Mouse (Mus musculus) myocyte (in vitro differentiated cells): ENCODE measurements around the gene Tmem120b. TPM values are rescaled to one million over a fixed set of nuclear protein-coding genes. Genes with fewer than 3 reads are reported as not detected.

ENCODE experiments used
- H3K27me3 ChIP-seq: one replicate; pipeline ENCODE4 v1.6.1; 2011; ENCODE audit not compliant: control insufficient read depth, insufficient read depth, insufficient read length
- H3K36me3 ChIP-seq: one replicate; pipeline ENCODE4 v1.6.1; 2011; ENCODE audit not compliant: control insufficient read depth, insufficient read depth
- H3K4me2 ChIP-seq: one replicate; pipeline ENCODE4 v1.6.1; 2011; ENCODE audit warnings: low read depth, control low read depth
- H3K4me3 ChIP-seq: one replicate; pipeline ENCODE4 v1.5.1; 2011; ENCODE audit warnings: mild to moderate bottlenecking, control low read depth, moderate library complexity
- H3K79me2 ChIP-seq: one replicate; pipeline ENCODE4 v1.6.1; 2011; ENCODE audit not compliant: control insufficient read depth, insufficient read depth
- H3ac ChIP-seq: one replicate; pipeline ENCODE4 v1.6.1; 2011; ENCODE audit not compliant: control insufficient read depth, insufficient read length
- CEBPB ChIP-seq: IDR thresholded peaks from 2 replicates; pipeline ENCODE4 v1.6.1; 2011; ENCODE audit warnings: mild to moderate bottlenecking, moderate library complexity; ENCODE audit not compliant: poor library complexity, insufficient read depth, severe bottlenecking
- E2F4 ChIP-seq: IDR thresholded peaks from one replicate; pipeline ENCODE4 v1.6.1; 2011; ENCODE audit warnings: mild to moderate bottlenecking, control low read depth, moderate library complexity; ENCODE audit not compliant: insufficient read depth
- MAX ChIP-seq: IDR thresholded peaks from one replicate; pipeline ENCODE4 v1.6.1; 2011; ENCODE audit warnings: low read depth, mild to moderate bottlenecking, control low read depth
- MYOD1 ChIP-seq, 3 experiments: IDR thresholded peaks; one replicate each; pipeline ENCODE4 v1.6.1; 2011; ENCODE audit warnings: control low read depth in 2 of 3, low read depth in 2 of 3, mild to moderate bottlenecking in 2 of 3, moderate library complexity in 1 of 3; ENCODE audit not compliant: insufficient read length in 2 of 3, control insufficient read depth in 1 of 3
- MYOG ChIP-seq, 3 experiments: IDR thresholded peaks; one replicate each; pipeline ENCODE4 v1.6.1; 2011; ENCODE audit warnings: control low read depth in 2 of 3, low read depth in 2 of 3, mild to moderate bottlenecking in 2 of 3; ENCODE audit not compliant: insufficient read length in 2 of 3, control insufficient read depth in 1 of 3, insufficient read depth in 1 of 3
- POLR2A ChIP-seq: IDR thresholded peaks from one replicate; pipeline ENCODE4 v1.6.1; 2011; ENCODE audit warnings: low read depth, mild to moderate bottlenecking, control low read depth, moderate library complexity; ENCODE audit not compliant: insufficient read length
- POLR2AphosphoS2 ChIP-seq: IDR thresholded peaks from one replicate; pipeline ENCODE4 v1.6.1; 2011; ENCODE audit warnings: low read depth, control low read depth; ENCODE audit not compliant: insufficient read length
- REST ChIP-seq: IDR thresholded peaks from one replicate; pipeline ENCODE4 v1.6.1; 2011; ENCODE audit warnings: mild to moderate bottlenecking, control low read depth, moderate library complexity; ENCODE audit not compliant: insufficient read depth, insufficient read length
- SRF ChIP-seq: IDR thresholded peaks from one replicate; pipeline ENCODE4 v1.6.1; 2011; ENCODE audit warnings: low read depth; ENCODE audit not compliant: control insufficient read depth, insufficient read length
- TCF12 ChIP-seq: IDR thresholded peaks from one replicate; pipeline ENCODE4 v1.6.1; 2011; ENCODE audit warnings: mild to moderate bottlenecking, control low read depth; ENCODE audit not compliant: poor library complexity, insufficient read depth, severe bottlenecking
- TCF3 ChIP-seq: IDR thresholded peaks from one replicate; pipeline ENCODE4 v1.6.1; 2011; ENCODE audit warnings: low read depth, control low read depth; ENCODE audit not compliant: insufficient read length
- USF1 ChIP-seq: IDR thresholded peaks from one replicate; pipeline ENCODE4 v1.6.1; 2011; ENCODE audit warnings: low read depth, mild to moderate bottlenecking, control low read depth, moderate library complexity
- polyA plus RNA-seq: library from polyadenylated mRNA; unstranded; fragments of >200 nt; fragmentation: generic; extraction: Trizol; gene quantifications from one replicate; pipeline ENCODE4 v1.2.1, GENCODE M21; 2012; ENCODE audit warnings: missing spikeins

The Tmem120b gene
- polyA plus RNA-seq, 1 experiment: 41.3 TPM

DNA sequence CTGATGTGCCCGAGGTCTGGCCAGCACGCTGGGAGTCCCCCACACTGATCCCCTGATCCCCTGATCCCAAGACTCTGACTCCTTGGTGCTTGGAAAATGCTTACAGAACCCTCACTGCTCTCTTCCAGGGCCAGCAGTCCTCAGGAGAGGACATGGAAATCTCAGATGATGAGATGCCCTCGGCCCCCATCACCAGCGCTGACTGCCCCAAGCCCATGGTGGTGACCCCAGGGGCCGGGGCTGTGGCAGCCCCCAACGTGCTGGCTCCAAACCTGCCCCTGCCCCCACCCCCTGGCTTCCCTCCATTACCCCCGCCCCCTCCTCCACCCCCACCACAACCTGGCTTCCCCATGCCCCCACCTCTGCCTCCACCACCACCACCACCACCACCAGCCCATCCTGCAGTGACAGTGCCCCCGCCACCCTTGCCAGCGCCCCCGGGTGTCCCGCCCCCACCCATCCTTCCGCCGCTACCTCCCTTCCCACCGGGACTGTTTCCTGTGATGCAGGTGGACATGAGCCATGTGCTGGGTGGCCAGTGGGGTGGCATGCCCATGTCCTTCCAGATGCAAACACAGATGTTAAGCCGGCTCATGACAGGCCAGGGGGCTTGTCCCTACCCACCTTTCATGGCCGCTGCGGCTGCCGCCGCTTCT is 83.6 kb downstream of the Tmem120b start:
- no peak overlapping the region for H3K4me2 ChIP-seq
- H3ac ChIP-seq: no peak overlapping the region
- H3K79me2 ChIP-seq: peaks cover 19% of the 10 kb centered on the region
- no peak for TF ChIP-seq POLR2A
- TF ChIP-seq E2F4: no peak
- TF ChIP-seq MYOG (IDR thresholded peaks at IDR 0.05; ENCODE audit: control insufficient read depth in 1 of 3, insufficient read depth in 1 of 3, insufficient read length in 2 of 3, low read depth in 2 of 3): no peak
- no peak for TF ChIP-seq TCF12
- TF ChIP-seq MYOD1 (IDR thresholded peaks at IDR 0.05; ENCODE audit: control insufficient read depth in 1 of 3, insufficient read length in 2 of 3, low read depth in 2 of 3): no peak
- TF ChIP-seq CEBPB: no peak
- no peak for TF ChIP-seq TCF3
- TF ChIP-seq SRF: no peak
- TF ChIP-seq MAX: no peak
- TF ChIP-seq POLR2AphosphoS2: no peak
- TF ChIP-seq USF1: no peak
- TF ChIP-seq REST: no peak
- no peak overlapping the region for H3K4me3 ChIP-seq
- H3K36me3 ChIP-seq: peaks cover 12% of the 10 kb centered on the region
- H3K27me3 ChIP-seq: no peaks in the 10 kb centered on the region

DNA sequence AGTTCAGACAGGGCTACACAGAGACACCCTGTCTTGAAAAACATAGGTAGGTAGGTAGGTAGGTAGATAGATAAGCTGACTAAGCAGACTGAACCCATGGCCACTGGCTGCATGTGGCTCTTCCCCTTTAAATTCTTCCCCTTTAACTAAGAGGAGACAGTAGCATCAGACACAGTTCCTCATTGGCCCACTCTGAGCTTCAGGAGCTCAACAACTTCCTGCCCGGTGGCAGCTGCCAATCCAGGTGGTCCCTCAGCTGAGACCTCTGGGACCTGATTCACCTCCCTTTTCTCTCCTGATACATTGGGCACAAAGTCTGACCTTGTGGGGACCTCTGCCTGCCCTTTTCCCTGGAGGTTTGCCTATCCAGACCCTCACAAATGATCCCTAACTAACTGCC is 84.7 kb downstream of the Tmem120b start:
- no peak overlapping the region for H3K4me3 ChIP-seq
- peaks cover 12% of the 10 kb centered on the region for H3K36me3 ChIP-seq
- no peaks in the 10 kb centered on the region for H3K27me3 ChIP-seq
- no peak for TF ChIP-seq TCF12
- TF ChIP-seq USF1: no peak
- TF ChIP-seq REST: no peak
- TF ChIP-seq POLR2A: no peak
- no peak for TF ChIP-seq CEBPB
- no peak for TF ChIP-seq MYOG (IDR thresholded peaks at IDR 0.05; ENCODE audit: control insufficient read depth in 1 of 3, insufficient read depth in 1 of 3, insufficient read length in 2 of 3, low read depth in 2 of 3)
- TF ChIP-seq MYOD1 (IDR thresholded peaks at IDR 0.05; ENCODE audit: control insufficient read depth in 1 of 3, insufficient read length in 2 of 3, low read depth in 2 of 3): no peak
- TF ChIP-seq TCF3: no peak
- no peak for TF ChIP-seq E2F4
- no peak for TF ChIP-seq MAX
- TF ChIP-seq SRF: no peak
- no peak for TF ChIP-seq POLR2AphosphoS2
- peaks cover 19% of the 10 kb centered on the region for H3K79me2 ChIP-seq
- no peak overlapping the region for H3K4me2 ChIP-seq
- H3ac ChIP-seq: no peak overlapping the region

DNA sequence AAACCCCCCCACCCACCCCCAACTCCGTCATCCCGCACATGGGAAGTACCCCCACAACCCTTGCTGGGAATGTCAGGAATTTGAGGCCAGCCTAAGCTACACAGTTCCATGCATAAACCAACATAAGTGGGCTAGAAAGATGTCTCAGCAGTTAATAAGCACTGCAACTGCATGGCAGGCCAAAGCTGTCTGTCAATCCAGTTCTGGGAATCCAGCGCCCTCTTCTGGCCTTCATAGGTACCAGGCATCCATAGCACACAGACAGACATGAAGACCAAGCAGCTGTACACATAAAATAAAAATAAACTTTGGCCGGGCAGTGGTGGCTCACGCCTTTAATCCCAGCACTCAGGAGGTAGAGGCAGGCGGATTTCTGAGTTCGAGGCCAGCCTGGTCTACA is 87.2 kb downstream of the Tmem120b start:
- H3ac ChIP-seq: no peak overlapping the region
- no peaks in the 10 kb centered on the region for H3K27me3 ChIP-seq
- H3K4me3 ChIP-seq: no peak overlapping the region
- H3K79me2 ChIP-seq: peaks cover 12% of the 10 kb centered on the region
- no peak overlapping the region for H3K4me2 ChIP-seq
- H3K36me3 ChIP-seq: peaks cover 19% of the 10 kb centered on the region
- TF ChIP-seq MYOD1 (IDR thresholded peaks at IDR 0.05; ENCODE audit: control insufficient read depth in 1 of 3, insufficient read length in 2 of 3, low read depth in 2 of 3) (no peak), POLR2A (no peak), REST (no peak), MAX (no peak), CEBPB (no peak), MYOG (IDR thresholded peaks at IDR 0.05; ENCODE audit: control insufficient read depth in 1 of 3, insufficient read depth in 1 of 3, insufficient read length in 2 of 3, low read depth in 2 of 3) (peak in 1 of 3 experiments; percentile 32)

DNA sequence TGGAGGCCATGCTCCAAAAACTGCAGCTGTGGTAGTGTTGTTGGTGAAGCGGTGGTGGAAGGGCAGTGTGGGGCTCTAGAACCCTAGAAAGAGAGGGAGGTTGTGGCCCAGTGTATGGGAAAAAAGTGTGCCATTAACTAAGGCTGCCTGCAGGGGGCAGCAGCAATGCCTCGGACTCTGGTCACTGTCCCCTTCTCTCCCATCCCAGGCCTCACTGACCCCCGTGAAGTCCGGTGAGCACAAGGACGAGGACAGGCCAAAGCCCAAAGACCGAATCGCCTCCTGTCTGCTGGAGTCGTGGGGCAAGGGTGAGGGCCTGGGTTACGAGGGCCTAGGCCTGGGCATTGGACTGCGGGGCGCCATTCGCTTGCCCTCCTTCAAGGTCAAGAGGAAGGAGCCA is 88.5 kb downstream of the Tmem120b start:
- H3K36me3 ChIP-seq: peaks cover 25% of the 10 kb centered on the region
- no peak overlapping the region for H3K4me3 ChIP-seq
- H3K27me3 ChIP-seq: no peaks in the 10 kb centered on the region
- TF ChIP-seq TCF12 (no peak), USF1 (no peak), E2F4 (no peak), POLR2AphosphoS2 (no peak), MYOD1 (IDR thresholded peaks at IDR 0.05; ENCODE audit: control insufficient read depth in 1 of 3, insufficient read length in 2 of 3, low read depth in 2 of 3) (no peak), TCF3 (no peak), CEBPB (no peak), MYOG (IDR thresholded peaks at IDR 0.05; ENCODE audit: control insufficient read depth in 1 of 3, insufficient read depth in 1 of 3, insufficient read length in 2 of 3, low read depth in 2 of 3) (no peak), SRF (no peak), MAX (no peak), REST (no peak), POLR2A (no peak)
- H3K4me2 ChIP-seq: no peak overlapping the region
- H3ac ChIP-seq: no peak overlapping the region
- H3K79me2 ChIP-seq: no peaks in the 10 kb centered on the region
